Mouse (Mus musculus) fat pad, adult 2 months (tissue): ENCODE results near the gene Angptl3.

ENCODE experiments used
- DNase-seq: peaks from one replicate; pipeline ENCODE4 v3.0.0-alpha.2; 2011; ENCODE audit warnings: low read depth, low spot score; ENCODE audit errors: extremely low read depth

Angptl3 gene

GRCm38 (mm10) chr4:99030686-99031085, at the start of gene Angptl3:
Angptl3 (plus strand) TSS chr4:99030954.
- no peak for DNase-seq

- no peak for DNase-seq
Observed at GRCm38 (mm10) chr4:98984701-98985100, 46.1 kb upstream of the Angptl3 start.

- no peak for DNase-seq
Observed at GRCm38 (mm10) chr4:98993491-98993890, 37.3 kb upstream of the Angptl3 start.

- DNase-seq: no peak
Observed at GRCm38 (mm10) chr4:99005574-99005973, 25.2 kb upstream of the Angptl3 start.

GRCm38 (mm10) chr4:99006319-99006718, 24.4 kb upstream of the Angptl3 start:
- no peak for DNase-seq

GRCm38 (mm10) chr4:99011039-99011438, 19.7 kb upstream of the Angptl3 start:
- no peak for DNase-seq

GRCm38 (mm10) chr4:99022221-99022620, 8.5 kb upstream of the Angptl3 start:
- DNase-seq: no peak

- DNase-seq: no peak
Observed at GRCm38 (mm10) chr4:99028377-99028776, 2.4 kb upstream of the Angptl3 start.

GRCm38 (mm10) chr4:99032921-99033320, 2.2 kb downstream of the Angptl3 start:
- no peak for DNase-seq

GRCm38 (mm10) chr4:99044854-99045253, 14.1 kb downstream of the Angptl3 start:
- no peak for DNase-seq

- no peak for DNase-seq
Observed at GRCm38 (mm10) chr4:99046471-99046870, 15.7 kb downstream of the Angptl3 start.

- DNase-seq: no peak
Observed at GRCm38 (mm10) chr4:99048581-99048980, 17.8 kb downstream of the Angptl3 start.

- DNase-seq: no peak
Observed at GRCm38 (mm10) chr4:99064524-99064923, 33.8 kb downstream of the Angptl3 start.

- DNase-seq: no peak
Observed at GRCm38 (mm10) chr4:99068806-99069205, 38.1 kb downstream of the Angptl3 start.

GRCm38 (mm10) chr4:99078005-99078404, 47.3 kb downstream of the Angptl3 start:
- DNase-seq: no peak

GRCm38 (mm10) chr4:99081169-99081568, 50.4 kb downstream of the Angptl3 start:
- DNase-seq: no peak

- DNase-seq: no peak
Observed at GRCm38 (mm10) chr4:99083862-99084261, 53.1 kb downstream of the Angptl3 start.

GRCm38 (mm10) chr4:99087760-99088485, 57.2 kb downstream of the Angptl3 start:
- no peak for DNase-seq

- DNase-seq: no peak
Observed at GRCm38 (mm10) chr4:99091151-99091701, 60.5 kb downstream of the Angptl3 start.

GRCm38 (mm10) chr4:99091777-99092176, 61.0 kb downstream of the Angptl3 start:
- no peak for DNase-seq
